Mouse (Mus musculus) adrenal gland, postnatal 36 days (tissue): ENCODE measurements around the gene Tmem116. TPM values are rescaled to one million over a fixed set of nuclear protein-coding genes. Genes with fewer than 3 reads are reported as not detected.

ENCODE experiments used
- DNase-seq, 2 experiments: peaks; one replicate each; pipeline ENCODE4 v3.0.0; 2021; ENCODE audit warnings: mixed read lengths in 1 of 2
- total RNA-seq, 2 experiments: library from RNA; stranded (reverse); gene quantifications; 2 replicates each; pipeline ENCODE4 v1.2.3; 2021

The Tmem116 gene
- total RNA-seq, 2 experiments from 2014 or later, result 3.5 to 6.9 TPM

DNA sequence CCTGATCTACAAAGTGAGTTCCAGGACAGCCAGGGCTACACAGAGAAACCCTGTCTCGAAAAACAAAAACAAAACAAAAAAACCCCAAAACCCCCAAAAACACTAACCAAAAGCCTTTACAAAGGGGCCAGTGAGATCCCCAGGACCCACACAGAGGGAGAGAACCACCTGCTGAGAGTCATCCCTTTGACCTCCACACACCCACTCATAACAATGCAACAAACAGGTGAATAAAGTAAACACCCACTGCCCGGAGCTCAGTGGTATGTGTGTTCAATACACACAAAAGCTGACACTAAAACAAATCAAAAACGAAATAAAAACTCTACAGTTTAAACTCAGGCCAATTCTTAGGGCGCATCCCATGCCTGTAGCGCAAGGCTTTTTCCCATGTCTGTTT, 88.4 kb downstream of the Tmem116 start:
- DNase-seq, result no peak

DNA sequence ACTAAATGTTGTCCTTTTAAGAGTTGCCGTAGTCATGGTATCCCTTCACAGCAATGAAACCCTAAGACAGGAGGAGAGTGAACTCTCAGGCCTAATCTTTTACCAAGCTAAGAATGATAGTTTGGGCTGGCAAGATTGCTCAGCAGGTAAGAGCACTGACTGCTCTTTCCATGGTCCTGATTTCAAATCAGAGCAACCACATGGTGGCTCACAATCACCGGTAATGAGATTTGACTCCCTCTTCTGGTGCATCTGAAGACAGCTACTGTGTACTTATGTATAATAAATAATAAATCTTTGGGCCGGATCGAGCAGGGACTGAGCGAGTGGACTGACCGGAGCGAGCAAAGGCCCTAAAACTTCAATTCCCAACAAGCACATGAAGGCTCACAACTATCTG, 89.5 kb downstream of the Tmem116 start:
- DNase-seq, result no peak

DNA sequence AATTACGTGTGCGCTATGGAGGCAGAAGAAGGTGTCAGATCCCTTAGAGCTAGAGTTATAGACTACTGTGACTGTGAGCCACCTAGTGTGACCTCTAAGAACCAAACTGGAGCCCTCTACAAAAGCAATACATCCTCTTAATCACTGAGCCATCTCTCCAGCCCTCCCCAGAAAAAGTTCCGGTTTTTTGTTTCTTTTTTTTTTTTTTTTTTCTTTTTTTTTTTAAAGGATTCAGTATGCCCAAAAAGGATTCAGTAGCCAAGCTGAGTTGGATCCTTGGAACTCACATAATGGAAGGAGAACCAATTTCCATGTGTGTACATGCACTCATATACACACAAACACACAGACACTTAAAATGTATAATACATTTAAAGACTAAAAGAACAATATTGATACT, 91.7 kb downstream of the Tmem116 start:
- DNase-seq, result no peak

DNA sequence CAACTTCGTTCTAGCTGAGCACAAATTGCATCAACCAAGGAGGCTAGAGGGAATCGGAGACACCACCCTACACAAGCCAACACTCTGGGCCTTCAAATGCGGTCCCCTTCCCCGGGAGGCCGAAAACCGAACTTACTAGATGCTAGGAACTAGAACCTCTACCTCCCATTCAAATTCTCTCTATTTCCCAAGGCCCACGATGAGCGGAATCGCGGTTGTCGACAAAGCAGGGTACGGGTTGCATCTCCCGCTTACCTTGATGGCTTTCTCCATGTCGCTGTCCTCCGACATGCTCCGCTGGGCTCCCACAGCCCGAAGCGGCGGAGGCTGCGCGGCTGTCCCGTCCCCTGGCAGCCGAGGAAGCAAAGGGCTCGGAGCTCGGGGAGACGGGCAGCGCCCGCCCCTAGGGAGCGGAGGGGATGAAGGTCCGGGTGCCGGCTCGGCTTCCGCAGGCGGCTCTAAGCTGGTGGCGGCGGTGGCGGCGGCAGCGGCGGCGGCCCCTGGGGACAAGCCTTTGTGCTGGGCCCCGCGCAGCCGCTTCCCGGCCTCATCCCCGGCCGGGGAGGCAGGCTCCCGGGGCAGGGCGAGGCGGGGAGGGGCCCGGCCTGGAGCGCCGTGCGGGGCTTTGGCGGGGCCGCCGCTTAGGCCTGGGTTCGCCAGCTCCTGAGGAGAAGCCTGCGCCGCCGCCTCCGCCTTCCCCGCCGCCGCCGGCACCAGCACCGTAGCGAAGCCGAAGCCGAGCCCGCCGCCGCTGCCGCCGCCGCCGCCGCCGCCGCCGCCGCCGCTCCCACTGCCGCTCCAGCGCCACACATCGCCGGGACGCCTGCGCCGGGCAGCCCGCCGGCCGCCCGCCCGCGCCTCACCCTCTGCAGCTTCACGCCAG, 93.5 kb downstream of the Tmem116 start, which contains the start of the genes Adam1a and Gm42878:
Adam1a (minus strand) TSS at position 573 of the 883 bp plus-strand sequence.
Gm42878 (minus strand) TSS at position 573 of the 883 bp plus-strand sequence.
- DNase-seq, result peak; percentile 49 to 68

DNA sequence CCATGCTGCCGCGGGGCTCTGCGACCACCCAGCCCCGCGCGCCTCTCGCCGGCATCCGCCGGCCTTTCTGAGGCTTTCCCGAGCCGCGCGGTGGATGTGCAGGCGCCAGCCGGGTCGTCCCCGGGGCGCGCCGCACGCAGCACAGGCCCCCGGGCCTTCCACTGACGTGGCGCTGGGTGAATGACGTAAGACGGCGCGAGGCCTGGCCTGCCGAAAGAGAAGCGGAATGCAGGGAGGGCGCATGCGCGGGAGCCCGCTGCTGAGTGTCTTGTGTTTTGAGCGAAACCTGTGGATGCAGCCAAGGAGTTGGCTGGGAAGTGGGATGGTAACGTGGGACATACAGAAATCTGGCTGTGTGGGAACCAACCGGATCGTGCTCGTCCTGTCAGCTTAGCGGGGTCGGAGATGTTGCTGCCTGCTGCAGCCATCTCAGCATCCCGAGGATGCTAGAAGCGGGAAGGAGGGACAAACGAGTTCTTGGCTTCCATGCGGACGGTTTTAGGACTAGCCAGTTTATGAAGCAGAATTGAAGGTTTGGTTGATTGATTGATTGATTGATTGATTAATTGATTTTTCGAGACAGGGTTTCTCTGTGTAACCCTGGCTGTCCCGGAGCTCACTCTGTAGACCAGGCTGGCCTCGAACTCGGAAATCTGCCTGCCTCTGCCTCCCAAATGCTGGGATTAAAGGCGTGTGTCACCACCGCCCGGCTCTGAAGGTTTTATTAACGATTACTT, 94.3 kb downstream of the Tmem116 start, which contains the start of gene Mapkapk5:
Mapkapk5 (minus strand) TSS at position 113 of the 737 bp plus-strand sequence.
- peak; percentile 98 for DNase-seq

DNA sequence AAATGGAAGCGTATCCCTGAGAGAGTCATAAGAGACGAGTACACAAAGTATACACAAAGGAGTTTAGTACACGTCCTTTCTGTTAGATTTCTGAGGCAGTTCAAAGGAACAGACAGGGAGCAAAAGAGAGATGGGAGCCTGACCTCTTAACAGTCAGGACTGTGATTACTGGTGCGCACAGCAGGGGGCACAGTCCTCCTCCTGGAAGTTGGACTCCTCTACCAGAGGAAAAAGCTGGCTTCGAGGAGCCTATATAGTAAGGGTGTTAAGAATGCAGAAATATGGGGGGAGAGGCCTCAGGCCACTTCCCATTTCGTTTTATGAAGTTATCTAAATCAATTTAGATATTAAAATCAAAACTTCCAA, 94.8 kb downstream of the Tmem116 start:
- DNase-seq, result peak; percentile 66 to 76

DNA sequence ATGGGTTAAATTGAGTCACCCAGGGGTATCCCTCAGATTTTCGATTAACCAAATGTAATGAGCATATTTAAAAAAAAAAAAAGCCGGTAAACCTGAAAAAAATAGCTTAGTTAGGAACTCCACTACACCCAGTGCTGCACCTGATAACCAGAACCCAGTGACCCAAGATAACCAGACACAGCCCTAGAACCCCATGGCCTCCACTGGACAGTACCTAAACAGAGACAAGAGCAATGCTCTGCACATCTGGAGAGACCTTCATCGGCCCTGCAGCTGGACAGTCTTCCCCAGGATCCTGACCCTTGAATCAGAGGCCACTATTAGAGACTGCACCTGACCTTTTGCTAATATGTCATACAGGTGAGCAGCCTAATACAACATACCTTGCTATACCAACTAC, 95.4 kb downstream of the Tmem116 start:
- DNase-seq, result no peak

DNA sequence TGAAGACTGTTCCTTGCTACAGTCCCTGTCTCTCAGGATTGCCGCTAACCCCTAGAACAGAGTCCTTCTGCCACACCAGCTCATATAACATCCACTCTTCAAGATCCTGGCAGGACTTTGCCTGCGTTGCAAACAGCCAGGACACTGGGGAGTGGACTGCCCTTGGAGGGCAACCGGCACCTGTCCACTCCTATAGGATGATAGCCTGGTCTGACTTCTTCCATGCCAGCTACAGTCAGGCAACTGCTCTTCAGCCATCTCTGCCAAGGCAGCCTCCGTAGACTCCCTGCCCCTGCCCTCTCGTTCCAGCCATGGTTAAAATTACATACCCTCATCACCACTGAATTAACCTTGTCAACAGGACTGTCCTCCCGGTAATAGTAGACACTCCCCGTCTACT, 97.5 kb downstream of the Tmem116 start:
- no peak for DNase-seq

DNA sequence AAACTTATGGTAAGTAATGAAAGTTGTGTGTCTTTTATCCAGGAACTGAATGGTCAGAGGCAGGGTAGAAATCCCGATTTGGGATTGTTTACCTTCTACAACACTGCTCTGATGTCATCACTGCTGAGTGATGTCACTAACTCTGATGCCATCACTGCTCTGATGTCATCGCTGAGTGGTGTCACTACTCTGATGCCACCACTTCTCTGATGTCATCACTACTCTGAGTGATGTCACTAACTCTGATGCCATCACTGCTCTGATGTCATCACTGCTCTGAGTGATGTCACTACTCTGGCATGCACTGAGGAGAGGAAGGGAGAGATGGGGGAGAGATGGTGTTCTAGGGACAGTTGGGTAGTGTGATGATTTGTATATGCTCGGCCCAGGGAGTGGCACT, 110.7 kb downstream of the Tmem116 start:
- no peak for DNase-seq

DNA sequence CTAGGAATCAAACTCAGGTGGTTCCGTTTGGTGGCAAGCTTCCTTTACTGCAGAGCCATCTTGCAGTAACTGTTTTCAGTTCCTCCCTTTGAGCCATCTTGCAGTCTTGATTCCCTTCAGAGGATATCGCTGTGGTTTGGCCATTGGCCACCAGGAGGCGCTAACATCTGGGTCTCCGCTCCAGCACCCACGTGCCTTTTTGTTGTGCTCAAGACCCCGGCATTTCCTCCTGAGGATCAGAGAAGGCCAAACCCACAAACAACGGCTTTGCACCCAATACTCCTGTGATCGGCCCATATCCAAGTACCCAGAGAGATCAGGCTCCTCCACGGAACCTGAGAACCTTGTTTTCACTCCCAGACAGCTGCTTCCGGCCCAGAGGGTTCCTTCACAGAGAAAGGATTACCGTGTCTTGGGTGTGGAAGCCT, 112.8 kb downstream of the Tmem116 start:
- peak; percentile 92 for DNase-seq

DNA sequence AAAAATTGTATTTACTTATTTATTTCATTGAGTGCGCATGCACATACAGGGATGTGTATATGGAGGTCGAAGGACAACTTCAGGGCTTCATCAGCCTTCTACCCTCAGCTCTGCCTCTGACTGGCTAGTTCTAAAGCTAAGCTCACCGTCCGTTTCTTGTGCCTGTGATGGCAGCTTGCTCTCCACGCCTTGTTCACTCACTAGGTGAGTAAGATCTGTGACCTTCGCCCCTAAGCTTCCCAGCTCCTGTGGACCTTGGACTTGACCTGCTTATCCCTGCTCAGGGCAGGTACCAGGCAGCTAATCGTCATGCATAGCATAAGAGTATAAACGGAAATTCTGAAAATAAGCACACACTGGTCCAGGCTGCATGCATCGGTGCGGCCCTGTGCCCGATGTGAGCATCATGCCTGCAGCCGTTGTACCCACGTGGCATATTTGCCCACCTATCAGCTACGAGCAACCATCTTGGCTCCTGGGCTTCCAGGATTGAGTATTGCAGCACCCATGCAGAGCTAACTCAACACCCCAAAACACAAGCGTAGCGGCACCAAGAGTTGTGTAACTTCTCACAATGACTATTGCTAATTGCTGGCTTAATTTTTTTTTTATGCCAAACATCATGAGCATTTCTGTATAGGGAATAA, 114.5 kb downstream of the Tmem116 start:
- DNase-seq, result no peak

DNA sequence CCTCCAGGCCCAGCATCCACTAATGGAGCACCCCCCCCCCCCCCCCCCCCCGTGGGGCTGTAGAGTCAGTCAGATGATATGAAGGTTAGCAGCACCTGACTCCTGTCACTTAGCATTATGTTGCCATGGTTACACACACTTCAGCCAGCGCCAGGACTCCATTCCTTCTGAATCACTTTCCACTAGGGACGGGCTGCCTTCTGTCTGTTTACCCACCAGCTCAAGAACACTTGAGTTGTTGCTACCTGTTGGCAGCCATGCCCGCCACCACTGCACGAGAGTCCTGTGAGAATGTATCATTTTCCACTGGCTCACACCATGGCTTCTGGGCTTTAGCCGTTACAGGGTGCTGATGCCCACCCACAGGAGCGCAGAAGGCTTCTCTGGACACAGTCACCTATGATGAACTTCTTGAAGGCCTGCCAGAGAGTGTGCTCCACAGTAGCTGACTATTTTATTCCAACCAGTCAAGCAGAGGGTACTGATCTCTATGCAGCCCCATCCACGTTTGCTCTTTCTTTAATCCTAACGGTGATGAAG, 118.3 kb downstream of the Tmem116 start:
- DNase-seq, result no peak

DNA sequence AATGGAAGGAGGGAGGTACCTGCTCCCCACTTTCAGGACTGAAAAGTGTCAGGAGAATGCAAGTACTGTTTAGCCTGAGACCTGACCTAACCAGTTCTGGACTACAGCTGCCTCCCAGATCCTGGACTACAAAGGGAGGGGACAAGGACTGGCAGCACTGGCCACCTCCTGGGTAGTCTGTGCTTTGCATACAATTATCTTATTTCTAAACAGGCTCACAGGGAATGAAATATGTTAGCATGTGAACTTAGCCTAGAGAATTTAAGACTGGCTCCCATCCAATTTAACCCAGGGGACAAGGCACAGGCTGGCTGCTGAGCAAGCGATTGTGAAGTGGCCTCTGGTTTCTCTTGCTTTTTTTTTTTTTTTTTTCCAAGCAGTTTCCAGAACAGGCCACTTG, 119.1 kb downstream of the Tmem116 start:
- DNase-seq, result no peak

Other genes starting within 250 kb of the Tmem116 start
- gene Rpl6, start 247.4 kb upstream of the Tmem116 start, total RNA-seq, result 1,000 to 10,000 TPM; 1,036 to 1,050 TPM
- gene Hectd4, start 231.7 kb upstream of the Tmem116 start, total RNA-seq, result 10 to 100 TPM; 22.1 to 23.2 TPM
- gene Trafd1, start 66.3 kb upstream of the Tmem116 start, total RNA-seq, result 10 to 100 TPM; 44.1 to 49.7 TPM
- 10 to 100 TPM; 35.8 to 42.1 TPM for gene Naa25, start 54.0 kb upstream of the Tmem116 start, total RNA-seq
- 100 to 1,000 TPM; 117 to 123 TPM for gene Erp29, start 613 bp downstream of the Tmem116 start, total RNA-seq
- gene Adam1b, start 51.5 kb downstream of the Tmem116 start, total RNA-seq, result not detected
- gene Adam1a, start 93.6 kb downstream of the Tmem116 start, total RNA-seq, result 1 to 10 TPM; 4.1 to 5.5 TPM
- not detected for gene Gm42878, start 93.6 kb downstream of the Tmem116 start, total RNA-seq
- gene Mapkapk5, start 94.0 kb downstream of the Tmem116 start, total RNA-seq, result 10 to 100 TPM; 78.9 to 82.6 TPM
- gene Aldh2, start 141.9 kb downstream of the Tmem116 start, total RNA-seq, result 1,000 to 10,000 TPM; 1,062 to 2,025 TPM
- 10 to 100 TPM; 19.4 to 23.4 TPM for gene Acad12, start 167.0 kb downstream of the Tmem116 start, total RNA-seq
- 10 to 100 TPM; 18.2 to 25.6 TPM for gene Acad10, start 208.6 kb downstream of the Tmem116 start, total RNA-seq
- 10 to 100 TPM; 51.4 to 52.2 TPM for gene Brap, start 208.7 kb downstream of the Tmem116 start, total RNA-seq